Mouse (Mus musculus) neural tube, postnatal 0 days (tissue): ENCODE measurements around the gene Kif11. TPM values are rescaled to one million over a fixed set of nuclear protein-coding genes. Genes with fewer than 3 reads are reported as not detected.

ENCODE experiments used
- polyA plus RNA-seq: library from polyadenylated mRNA; unstranded; fragments of >200 nt; fragmentation: Nextera tagmentation; extraction: Ambion mirVana; gene quantifications from 2 replicates; pipeline ENCODE4 v1.2.1, GENCODE M21; 2015

Kif11 gene
- 3.9 and 4.5 TPM in 2 replicates for polyA plus RNA-seq

GRCm38 (mm10) chr19:37375755-37376615, at the start of gene Kif11:
Kif11 (plus strand) TSS chr19:37376403.

GRCm38 (mm10) chr19:37337752-37338151, 38.5 kb upstream of the Kif11 start, which contains the start of gene Ide:
Ide (minus strand) TSS chr19:37337852.

GRCm38 (mm10) chr19:37434263-37434951, 58.2 kb downstream of the Kif11 start, which contains the start of gene Hhex:
Hhex (plus strand) TSS chr19:37434810.

Other genes starting within 250 kb of the Kif11 start
- 93.3 and 103 TPM in 2 replicates for gene March5, start 168.9 kb upstream of the Kif11 start, polyA plus RNA-seq
- 14.4 and 15.5 TPM in 2 replicates for gene Cpeb3, start 167.8 kb upstream of the Kif11 start, polyA plus RNA-seq
- gene Ide, start 38.6 kb upstream of the Kif11 start, polyA plus RNA-seq: 37.1 and 41.3 TPM in 2 replicates
- gene Hhex, start 58.4 kb downstream of the Kif11 start, polyA plus RNA-seq: 4.9 and 6.6 TPM in 2 replicates
- gene Exoc6, start 174.0 kb downstream of the Kif11 start, polyA plus RNA-seq: 19.6 and 20.3 TPM in 2 replicates